Comparison of ENCODE assay signal across 32 mouse cellular contexts in genomic region chr5:147783476-147783875, GRCm38 (mm10). TPM values are rescaled to one million over a fixed set of nuclear protein-coding genes. Genes with fewer than 3 reads are reported as not detected.
"Had no signal": no experiment of that assay in that cellular context is flagged by ENCODE, and none has a peak within 500 bp of the region (broad histone marks: within the 10 kb centered on the region; RNA-seq: fewer than 3 reads in every experiment).

No protein-coding gene starts in this region.

- H3K4me1 ChIP-seq: hindbrain, embryonic 15.5 days; intestine, embryonic 15.5 days had no signal

- DNase-seq: heart, postnatal 10 days; heart, postnatal 14 days; heart, postnatal 36 days; heart, postnatal 4 days; kidney, adult 11 months; kidney, adult 18-20 months; kidney, adult 2 months; kidney, adult 8-10 months; kidney, adult 9 months; kidney, postnatal 10 days; kidney, postnatal 14 days; kidney, postnatal 36 days; kidney, postnatal 4 days; layer of hippocampus, adult 9-11 months; layer of hippocampus, postnatal 36 days had no signal

- H3K9me3 ChIP-seq: heart, embryonic 13.5 days; heart, embryonic 15.5 days; hindbrain, embryonic 12.5 days; hindbrain, embryonic 15.5 days; intestine, embryonic 15.5 days; kidney, embryonic 15.5 days had no signal

- H3K4me3 ChIP-seq: heart, embryonic 12.5 days; heart, embryonic 13.5 days; heart, embryonic 15.5 days; hindbrain, embryonic 10.5 days; hindbrain, embryonic 12.5 days; hindbrain, embryonic 13.5 days; hindbrain, embryonic 15.5 days; intestine, embryonic 15.5 days; kidney, embryonic 15.5 days; layer of hippocampus, adult 2 months; left cerebral cortex, adult 2 months had no signal

- H3K27ac ChIP-seq: heart, embryonic 13.5 days; heart, embryonic 15.5 days; hindbrain, embryonic 10.5 days; hindbrain, embryonic 12.5 days; hindbrain, embryonic 13.5 days; hindbrain, embryonic 14.5 days; hindbrain, embryonic 15.5 days; hindbrain, postnatal 0 days; intestine, embryonic 15.5 days; layer of hippocampus, adult 2 months; left cerebral cortex, adult 2 months had no signal

- H3K36me3 ChIP-seq: heart, embryonic 12.5 days; heart, embryonic 13.5 days; heart, embryonic 15.5 days; hindbrain, embryonic 10.5 days; hindbrain, embryonic 12.5 days; hindbrain, embryonic 13.5 days; hindbrain, embryonic 15.5 days; intestine, embryonic 15.5 days; kidney, embryonic 15.5 days had no signal

- H3K4me2 ChIP-seq: heart, embryonic 13.5 days; heart, embryonic 15.5 days; hindbrain, embryonic 12.5 days; hindbrain, embryonic 13.5 days; hindbrain, embryonic 14.5 days; hindbrain, embryonic 15.5 days; intestine, embryonic 15.5 days; kidney, embryonic 15.5 days had no signal

- H3K27me3 ChIP-seq: heart, embryonic 12.5 days; heart, embryonic 13.5 days; heart, embryonic 15.5 days; hindbrain, embryonic 12.5 days; hindbrain, embryonic 13.5 days; hindbrain, embryonic 15.5 days; intestine, embryonic 15.5 days; kidney, embryonic 15.5 days had no signal

- H3K9ac ChIP-seq: heart, embryonic 12.5 days; heart, embryonic 13.5 days; heart, embryonic 15.5 days; hindbrain, embryonic 12.5 days; hindbrain, embryonic 13.5 days; hindbrain, embryonic 14.5 days; hindbrain, embryonic 15.5 days; intestine, embryonic 15.5 days; kidney, embryonic 15.5 days had no signal

- ATAC-seq: hindbrain, embryonic 16.5 days; hindbrain, postnatal 0 days; inflammation-experienced regulatory T-cells, adult 6 months; intestine, embryonic 15.5 days; intestine, embryonic 16.5 days; intestine, postnatal 0 days had no signal

RNA-seq across cellular contexts. Expression of gene Flt1, which starts 57.7 kb away (rescaled TPM):
- polyA plus RNA-seq: inflammation-experienced regulatory T-cells, adult 6 months had no signal
